Mouse (Mus musculus) testis, adult 10 weeks (tissue): ENCODE data around the gene Fam3a. TPM values are rescaled to one million over a fixed set of nuclear protein-coding genes. Genes with fewer than 3 reads are reported as not detected.

Experiments
- polyA plus RNA-seq: library from polyadenylated mRNA; stranded (reverse); fragments of 350-450 nt; fragmentation: Illumina TruSeq; extraction: RNeasy Lipid Tissue Mini Kit (QIAGEN cat#74804); gene quantifications from one replicate; pipeline ENCODE4 v1.2.3, GENCODE M21; 2014; ENCODE audit warnings: low read depth, low replicate concordance

Gene Fam3a
- 1.3 TPM for polyA plus RNA-seq

GRCm38 (mm10) chrX:74392535-74393443 is at the start of gene Fam3a, which contains the start of gene Ikbkg:
Gene Fam3a (minus strand): TSS chrX:74393272.
Gene Ikbkg (plus strand): TSS chrX:74393290.

GRCm38 (mm10) chrX:74428826-74429276 is 35.8 kb upstream of the Fam3a start, which contains the start of gene G6pdx:
Gene G6pdx (minus strand): TSS chrX:74429194.

GRCm38 (mm10) chrX:74372888-74373549 is 20.1 kb downstream of the Fam3a start, which contains the start of the genes Ubl4a and Slc10a3:
Gene Ubl4a (minus strand): TSS chrX:74373218.
Gene Slc10a3 (minus strand): TSS chrX:74373349.

GRCm38 (mm10) chrX:74353467-74353770 is 39.7 kb downstream of the Fam3a start, which contains the start of gene Lage3:
Gene Lage3 (minus strand): TSS chrX:74353618.

Other genes with a start within 250 kb of the Fam3a start
- 2.9 TPM for gene Tex28, start 225.4 kb downstream of the Fam3a start, polyA plus RNA-seq
- gene Tktl1, start 216.0 kb downstream of the Fam3a start, polyA plus RNA-seq = 19.2 TPM
- gene Flna, start 143.5 kb downstream of the Fam3a start, polyA plus RNA-seq = 13.9 TPM
- gene Emd, start 138.6 kb downstream of the Fam3a start, polyA plus RNA-seq = 24.3 TPM
- 81.7 TPM for gene Rpl10, start 122.5 kb downstream of the Fam3a start, polyA plus RNA-seq
- gene Taz, start 111.4 kb downstream of the Fam3a start, polyA plus RNA-seq = 6.3 TPM
- gene Dnase1l1, start 110.9 kb downstream of the Fam3a start, polyA plus RNA-seq = 2.2 TPM
- gene Atp6ap1, start 96.2 kb downstream of the Fam3a start, polyA plus RNA-seq = 29.2 TPM
- 10.1 TPM for gene Gdi1, start 88.3 kb downstream of the Fam3a start, polyA plus RNA-seq
- 2.9 TPM for gene Fam50a, start 80.2 kb downstream of the Fam3a start, polyA plus RNA-seq
- not detected for gene Plxna3, start 64.2 kb downstream of the Fam3a start, polyA plus RNA-seq
- 2.3 TPM for gene Lage3, start 39.7 kb downstream of the Fam3a start, polyA plus RNA-seq
- gene Ubl4a, start 20.1 kb downstream of the Fam3a start, polyA plus RNA-seq = 5.5 TPM
- 3.9 TPM for gene Slc10a3, start 19.9 kb downstream of the Fam3a start, polyA plus RNA-seq
- gene Ikbkg, start within 50 bp of the Fam3a start, polyA plus RNA-seq = 4.3 TPM
- 3.8 TPM for gene G6pdx, start 35.9 kb upstream of the Fam3a start, polyA plus RNA-seq
- 2.4 TPM for gene Gm6880, start 88.1 kb upstream of the Fam3a start, polyA plus RNA-seq
- gene Olfr1326-ps1, start 181.6 kb upstream of the Fam3a start, polyA plus RNA-seq = not detected
- not detected for gene Olfr1325, start 199.4 kb upstream of the Fam3a start, polyA plus RNA-seq